Mouse (Mus musculus): ENCODE results near the gene Gap43. TPM values are rescaled to one million over a fixed set of nuclear protein-coding genes. Genes with fewer than 3 reads are reported as not detected.

The Gap43 gene
- polyA plus RNA-seq (2012; rRNA removed): 0.13 TPM in 1 of 2 replicates, not detected in the other

DNA sequence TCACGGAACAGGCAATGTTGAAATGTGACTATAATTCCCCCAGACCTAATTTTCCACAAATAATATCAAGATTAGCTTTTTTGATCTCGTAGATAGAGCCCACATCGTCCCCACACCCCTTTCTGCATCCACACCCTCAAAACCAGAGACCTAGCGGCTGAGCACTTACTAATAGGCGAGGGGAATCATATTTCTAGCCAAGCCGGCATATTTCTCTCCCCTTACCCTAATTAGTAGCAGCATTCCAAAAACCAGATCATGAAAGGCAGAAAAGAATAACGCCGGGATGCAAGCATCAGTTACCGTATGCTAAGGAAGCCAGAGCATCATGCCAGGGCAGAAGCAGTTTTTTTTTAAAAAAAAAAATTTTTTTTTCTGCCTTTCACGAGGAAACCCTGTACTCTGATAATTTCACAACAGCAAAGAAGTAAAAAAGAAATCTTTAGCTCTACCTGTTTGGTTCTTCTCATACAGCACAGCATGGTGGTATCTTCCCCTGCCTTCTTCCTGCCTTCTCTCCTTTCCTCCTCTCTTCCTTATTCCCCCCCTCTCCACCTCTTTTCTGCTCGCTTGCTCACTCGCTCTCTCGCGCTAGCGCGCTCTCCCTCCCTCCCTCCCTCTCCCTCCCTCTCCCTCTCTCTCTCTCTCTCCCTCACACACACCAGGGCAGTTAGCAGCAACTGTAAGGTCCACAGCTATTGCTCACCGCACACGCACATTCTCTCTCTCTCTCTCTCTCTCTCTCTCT is at the start of gene Gap43:
Gene Gap43, minus strand, starts transcription at position 631 of the 748 bp plus-strand sequence.
- DNase-seq (ENCODE audit: low read depth in 1 of 2, low spot score in 2 of 2): no peak
- no peaks in the 10 kb centered on the region for H3K4me1 ChIP-seq (ENCODE audit: control insufficient read depth, insufficient read depth, insufficient read length)
- H3K36me3 ChIP-seq (ENCODE audit: control insufficient read depth, insufficient read depth, low read length): no peaks in the 10 kb centered on the region
- H3K4me3 ChIP-seq (ENCODE audit: extremely low read depth, insufficient read depth, insufficient read length): no peak within 1 kb of the TSS
- 5% methylated on average over 17 of the region's 18 CpGs for WGBS
- no peaks in the 10 kb centered on the region for H3K27me3 ChIP-seq (ENCODE audit: control insufficient read depth, insufficient read depth, low read length)
- no peak within 1 kb of the TSS for H3K27ac ChIP-seq (ENCODE audit: insufficient read depth, low read length)
- no peak for TF ChIP-seq CTCF (IDR thresholded peaks at IDR 0.05; ENCODE audit: extremely low read depth, insufficient read depth, insufficient read length, insufficient replicate concordance)
- no peak for TF ChIP-seq POLR2A (IDR thresholded peaks at IDR 0.05; ENCODE audit: low read depth, low read length)

DNA sequence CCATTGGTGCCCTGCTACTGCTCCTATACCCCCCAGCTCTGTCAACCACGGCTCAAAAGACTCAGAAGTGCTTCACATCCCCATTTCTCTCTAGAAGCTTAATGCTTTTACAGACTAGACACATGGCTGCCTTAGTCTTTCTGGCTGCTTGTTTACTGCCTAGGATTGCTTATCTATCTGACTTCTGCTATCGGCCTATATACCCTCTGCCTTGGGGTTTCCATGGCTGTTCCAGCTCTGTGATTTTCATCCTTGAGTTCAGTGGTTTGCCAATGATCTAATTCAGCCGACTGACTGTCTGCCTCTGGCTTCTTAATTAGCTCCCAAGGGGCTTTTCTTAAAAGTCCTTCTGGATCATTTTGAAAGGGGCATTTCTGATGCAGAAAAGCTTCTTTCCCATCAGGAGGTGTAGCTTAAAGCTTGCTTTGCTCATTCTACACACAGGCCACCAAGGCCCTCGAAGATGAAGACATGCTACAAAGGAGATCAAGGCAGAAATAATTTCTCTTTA is 40.9 kb upstream of the Gap43 start:
- no peak for DNase-seq (ENCODE audit: low read depth in 1 of 2, low spot score in 2 of 2)
- Histone ChIP-seq H3K27me3 (ENCODE audit: control insufficient read depth, insufficient read depth, low read length) (no peaks in the 10 kb centered on the region), H3K36me3 (ENCODE audit: control insufficient read depth, insufficient read depth, low read length) (no peaks in the 10 kb centered on the region), H3K27ac (ENCODE audit: insufficient read depth, low read length) (no peak overlapping the region), H3K4me3 (ENCODE audit: extremely low read depth, insufficient read depth, insufficient read length) (no peak overlapping the region), H3K4me1 (ENCODE audit: control insufficient read depth, insufficient read depth, insufficient read length) (no peaks in the 10 kb centered on the region)
- 76% methylated on average over 4 of the region's 4 CpGs for WGBS
- no peak for TF ChIP-seq CTCF (IDR thresholded peaks at IDR 0.05; ENCODE audit: extremely low read depth, insufficient read depth, insufficient read length, insufficient replicate concordance)
- no peak for TF ChIP-seq POLR2A (IDR thresholded peaks at IDR 0.05; ENCODE audit: low read depth, low read length)

DNA sequence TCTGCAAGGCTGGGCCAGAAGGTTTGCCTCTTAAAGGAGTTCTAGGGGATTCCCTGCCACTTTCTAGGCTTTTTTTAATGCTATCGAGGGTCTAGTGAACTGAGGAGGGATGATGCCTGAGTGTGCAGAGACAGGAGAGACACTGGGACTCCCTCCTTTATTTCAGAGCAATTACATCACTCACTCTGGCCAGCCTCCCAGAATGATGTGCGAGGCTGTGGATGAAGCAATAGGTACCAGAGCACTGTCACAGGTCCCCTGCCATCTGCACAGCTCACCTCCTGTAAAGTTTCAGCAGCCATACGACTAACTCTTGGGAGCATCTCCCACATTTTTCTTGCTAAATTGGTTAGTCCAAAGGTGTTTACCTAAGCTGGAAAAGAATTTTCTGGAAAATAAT is 40.2 kb upstream of the Gap43 start:
- Histone ChIP-seq H3K27ac (ENCODE audit: insufficient read depth, low read length) (no peak overlapping the region), H3K27me3 (ENCODE audit: control insufficient read depth, insufficient read depth, low read length) (no peaks in the 10 kb centered on the region), H3K4me3 (ENCODE audit: extremely low read depth, insufficient read depth, insufficient read length) (no peak overlapping the region), H3K4me1 (ENCODE audit: control insufficient read depth, insufficient read depth, insufficient read length) (no peaks in the 10 kb centered on the region), H3K36me3 (ENCODE audit: control insufficient read depth, insufficient read depth, low read length) (no peaks in the 10 kb centered on the region)
- 86% methylated on average over 3 of the region's 3 CpGs for WGBS
- TF ChIP-seq CTCF (IDR thresholded peaks at IDR 0.05; ENCODE audit: extremely low read depth, insufficient read depth, insufficient read length, insufficient replicate concordance): no peak
- TF ChIP-seq POLR2A (IDR thresholded peaks at IDR 0.05; ENCODE audit: low read depth, low read length): no peak
- no peak for DNase-seq (ENCODE audit: low read depth in 1 of 2, low spot score in 2 of 2)

DNA sequence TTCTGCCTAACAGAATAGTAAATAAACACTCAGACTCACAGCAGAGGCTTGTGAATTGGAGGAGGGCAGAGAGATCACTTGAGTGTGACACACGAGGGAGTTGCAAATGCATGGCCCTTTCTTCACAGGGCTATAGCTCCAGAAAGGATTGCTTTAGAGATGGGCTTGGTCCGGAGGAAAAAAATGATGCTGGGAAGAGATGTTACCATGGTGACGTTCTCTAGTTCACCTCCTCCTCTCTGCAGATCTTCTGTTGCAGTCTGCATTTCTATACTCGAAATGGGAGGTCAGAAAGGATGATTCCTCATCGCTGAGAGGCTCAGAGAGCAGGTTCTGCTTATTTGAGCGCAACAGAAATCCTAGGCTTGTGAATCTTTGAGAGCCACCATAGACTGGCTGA is 29.7 kb upstream of the Gap43 start:
- TF ChIP-seq CTCF (IDR thresholded peaks at IDR 0.05; ENCODE audit: extremely low read depth, insufficient read depth, insufficient read length, insufficient replicate concordance) (no peak), POLR2A (IDR thresholded peaks at IDR 0.05; ENCODE audit: low read depth, low read length) (no peak)
- no peaks in the 10 kb centered on the region for H3K36me3 ChIP-seq (ENCODE audit: control insufficient read depth, insufficient read depth, low read length)
- 87% methylated on average over 6 of the region's 6 CpGs for WGBS
- H3K4me1 ChIP-seq (ENCODE audit: control insufficient read depth, insufficient read depth, insufficient read length): no peaks in the 10 kb centered on the region
- no peaks in the 10 kb centered on the region for H3K27me3 ChIP-seq (ENCODE audit: control insufficient read depth, insufficient read depth, low read length)
- no peak overlapping the region for H3K27ac ChIP-seq (ENCODE audit: insufficient read depth, low read length)
- DNase-seq (ENCODE audit: low read depth in 1 of 2, low spot score in 2 of 2): no peak
- no peak overlapping the region for H3K4me3 ChIP-seq (ENCODE audit: extremely low read depth, insufficient read depth, insufficient read length)

DNA sequence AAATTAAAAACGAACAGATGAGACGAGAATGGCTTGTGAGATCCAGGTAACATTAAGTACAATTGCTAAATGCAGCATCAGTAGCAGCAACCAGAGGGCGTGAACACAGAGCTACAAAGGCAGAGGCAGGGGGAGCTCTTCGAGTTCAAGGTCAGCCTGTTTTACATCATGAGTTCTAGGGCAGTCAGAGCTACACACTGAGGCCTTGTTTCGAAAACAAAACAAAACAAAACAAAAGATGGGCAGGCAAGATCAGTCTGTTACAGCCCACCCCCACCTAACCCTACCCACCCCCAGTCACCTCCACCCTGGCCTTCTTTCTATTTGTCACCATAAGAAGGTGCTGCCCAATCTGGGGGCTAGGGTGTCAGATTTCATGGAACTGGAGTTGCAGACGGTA is 28.9 kb upstream of the Gap43 start:
- Histone ChIP-seq H3K27ac (ENCODE audit: insufficient read depth, low read length) (no peak overlapping the region), H3K4me3 (ENCODE audit: extremely low read depth, insufficient read depth, insufficient read length) (no peak overlapping the region), H3K27me3 (ENCODE audit: control insufficient read depth, insufficient read depth, low read length) (no peaks in the 10 kb centered on the region), H3K36me3 (ENCODE audit: control insufficient read depth, insufficient read depth, low read length) (no peaks in the 10 kb centered on the region), H3K4me1 (ENCODE audit: control insufficient read depth, insufficient read depth, insufficient read length) (no peaks in the 10 kb centered on the region)
- DNase-seq (ENCODE audit: low read depth in 1 of 2, low spot score in 2 of 2): no peak
- TF ChIP-seq CTCF (IDR thresholded peaks at IDR 0.05; ENCODE audit: extremely low read depth, insufficient read depth, insufficient read length, insufficient replicate concordance): no peak
- 86% methylated on average over 6 of the region's 6 CpGs for WGBS

DNA sequence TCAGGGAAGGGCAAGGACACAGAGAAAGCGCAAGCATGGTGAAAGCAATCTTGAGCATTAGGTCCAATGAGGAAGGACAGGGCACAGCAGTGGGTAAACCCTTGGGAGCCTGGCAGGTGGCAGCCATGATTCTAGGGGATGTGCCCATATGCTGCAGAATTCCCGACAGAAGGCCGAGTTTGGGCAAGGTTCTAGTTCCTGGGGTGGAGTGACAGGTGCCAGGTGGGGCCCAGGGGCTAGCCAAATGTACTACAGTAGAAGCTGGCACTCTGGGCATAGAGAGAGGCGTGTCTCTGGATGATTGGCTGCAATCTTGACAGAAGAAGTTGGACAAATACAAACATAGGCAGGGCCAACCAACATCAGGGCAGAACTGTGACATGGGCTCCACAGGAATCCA is 19.6 kb upstream of the Gap43 start:
- H3K27ac ChIP-seq (ENCODE audit: insufficient read depth, low read length): no peak overlapping the region
- no peaks in the 10 kb centered on the region for H3K36me3 ChIP-seq (ENCODE audit: control insufficient read depth, insufficient read depth, low read length)
- no peak overlapping the region for H3K4me3 ChIP-seq (ENCODE audit: extremely low read depth, insufficient read depth, insufficient read length)
- H3K27me3 ChIP-seq (ENCODE audit: control insufficient read depth, insufficient read depth, low read length): no peaks in the 10 kb centered on the region
- no peak for DNase-seq (ENCODE audit: low read depth in 1 of 2, low spot score in 2 of 2)
- WGBS: 88% methylated on average over 4 of the region's 4 CpGs
- no peaks in the 10 kb centered on the region for H3K4me1 ChIP-seq (ENCODE audit: control insufficient read depth, insufficient read depth, insufficient read length)
- TF ChIP-seq POLR2A (IDR thresholded peaks at IDR 0.05; ENCODE audit: low read depth, low read length) (no peak), CTCF (IDR thresholded peaks at IDR 0.05; ENCODE audit: extremely low read depth, insufficient read depth, insufficient read length, insufficient replicate concordance) (no peak)

DNA sequence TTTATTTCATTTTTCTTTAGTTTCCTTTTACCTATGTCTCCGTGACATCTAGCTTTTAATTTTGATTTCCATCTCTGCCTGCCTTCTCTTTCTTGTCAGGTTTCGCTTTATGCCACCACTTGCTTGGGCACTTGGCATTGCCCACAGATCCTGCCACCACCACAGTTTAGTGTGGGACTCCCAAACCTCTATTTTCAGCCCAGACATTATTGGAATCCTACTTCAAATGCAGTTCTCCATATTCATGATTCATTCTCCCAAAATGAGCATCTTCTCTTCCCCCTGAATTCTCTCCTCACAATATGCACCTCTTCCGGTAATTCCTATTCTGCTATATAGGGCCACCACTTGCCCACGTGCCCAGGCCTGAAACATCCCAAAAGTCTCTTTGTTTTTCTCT is 17.6 kb upstream of the Gap43 start:
- no peak for DNase-seq (ENCODE audit: low read depth in 1 of 2, low spot score in 2 of 2)
- H3K4me3 ChIP-seq (ENCODE audit: extremely low read depth, insufficient read depth, insufficient read length): no peak overlapping the region
- H3K27ac ChIP-seq (ENCODE audit: insufficient read depth, low read length): no peak overlapping the region
- H3K27me3 ChIP-seq (ENCODE audit: control insufficient read depth, insufficient read depth, low read length): no peaks in the 10 kb centered on the region
- 83% methylated on average over 4 of the region's 4 CpGs for WGBS
- TF ChIP-seq POLR2A (IDR thresholded peaks at IDR 0.05; ENCODE audit: low read depth, low read length): no peak
- TF ChIP-seq CTCF (IDR thresholded peaks at IDR 0.05; ENCODE audit: extremely low read depth, insufficient read depth, insufficient read length, insufficient replicate concordance): no peak
- no peaks in the 10 kb centered on the region for H3K4me1 ChIP-seq (ENCODE audit: control insufficient read depth, insufficient read depth, insufficient read length)
- no peaks in the 10 kb centered on the region for H3K36me3 ChIP-seq (ENCODE audit: control insufficient read depth, insufficient read depth, low read length)
